Mouse (Mus musculus) lung, postnatal 25 days (tissue): ENCODE results near the gene Lypd3.
"Not testable (repeated sequence)": the region's sequence is repeated elsewhere in the genome, so short reads cannot be mapped to it uniquely, and the experiment has no call there.

Experiments
- DNase-seq: peaks from one replicate; pipeline ENCODE4 v3.0.0; 2022; ENCODE audit warnings: low spot score

The Lypd3 gene

GRCm38 (mm10) chr7:24612308-24612910 lies 23.9 kb upstream of the Lypd3 start:
- DNase-seq, result no peak

DNA sequence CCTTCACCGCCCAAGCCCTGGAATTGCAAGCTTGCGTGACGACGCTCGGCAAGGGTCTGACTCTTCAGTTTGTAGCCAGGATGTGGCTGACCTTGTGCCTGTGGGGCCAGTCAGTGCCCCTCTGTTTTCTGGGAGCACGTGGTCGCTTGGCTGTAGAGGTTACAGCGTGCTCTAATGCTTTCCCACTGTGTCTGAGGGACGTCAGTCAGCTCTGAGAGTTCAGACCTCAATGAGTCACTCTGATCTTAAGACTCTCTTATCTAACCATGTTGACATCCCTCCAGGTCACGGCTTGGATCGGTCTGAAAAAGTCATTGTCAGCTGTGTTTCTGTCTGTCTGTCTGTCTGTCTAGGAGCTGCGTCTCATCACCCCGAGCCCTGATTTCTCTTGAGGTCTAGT lies 21.5 kb upstream of the Lypd3 start:
- DNase-seq, result no peak

DNA sequence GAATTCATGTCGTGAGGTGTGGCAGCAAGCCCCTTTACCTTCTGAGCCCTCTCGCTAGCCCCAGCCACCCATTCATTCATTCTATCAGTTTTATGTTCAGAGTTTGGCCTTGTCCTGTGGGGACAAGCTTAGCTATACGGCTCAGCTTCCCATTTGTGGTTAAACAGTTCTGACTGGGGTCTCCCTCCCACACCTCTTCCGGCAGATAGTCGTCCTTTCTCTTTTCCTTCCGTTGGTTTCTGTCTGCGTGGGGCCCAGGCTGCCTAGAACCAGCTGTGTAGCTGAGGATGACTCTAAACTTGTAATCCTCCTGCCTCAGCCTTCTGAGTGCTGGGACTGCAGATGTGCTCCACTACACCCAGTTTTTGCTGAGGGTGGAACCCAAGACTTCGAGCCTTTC lies 18.6 kb upstream of the Lypd3 start:
- DNase-seq, result no peak

DNA sequence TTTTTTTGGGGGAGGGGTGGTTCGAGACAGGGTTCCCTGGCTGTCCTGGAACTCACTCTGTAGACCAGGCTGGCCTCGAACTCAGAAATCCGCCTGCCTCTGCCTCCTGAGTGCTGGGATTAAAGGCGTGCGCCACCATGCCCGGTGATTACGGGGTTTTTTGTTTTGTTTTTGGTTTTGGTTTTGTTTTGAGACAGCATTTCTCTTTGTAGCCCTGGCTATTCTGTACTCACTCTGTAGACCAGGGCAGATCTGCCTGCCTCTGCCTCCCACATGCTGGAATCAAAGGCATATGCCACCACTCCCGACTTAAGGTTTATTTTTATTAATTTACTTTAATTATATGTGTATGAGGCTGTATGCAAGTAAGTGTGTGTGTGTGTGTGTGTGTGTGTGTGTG lies 18.0 kb upstream of the Lypd3 start:
- DNase-seq, result not testable (repeated sequence)

DNA sequence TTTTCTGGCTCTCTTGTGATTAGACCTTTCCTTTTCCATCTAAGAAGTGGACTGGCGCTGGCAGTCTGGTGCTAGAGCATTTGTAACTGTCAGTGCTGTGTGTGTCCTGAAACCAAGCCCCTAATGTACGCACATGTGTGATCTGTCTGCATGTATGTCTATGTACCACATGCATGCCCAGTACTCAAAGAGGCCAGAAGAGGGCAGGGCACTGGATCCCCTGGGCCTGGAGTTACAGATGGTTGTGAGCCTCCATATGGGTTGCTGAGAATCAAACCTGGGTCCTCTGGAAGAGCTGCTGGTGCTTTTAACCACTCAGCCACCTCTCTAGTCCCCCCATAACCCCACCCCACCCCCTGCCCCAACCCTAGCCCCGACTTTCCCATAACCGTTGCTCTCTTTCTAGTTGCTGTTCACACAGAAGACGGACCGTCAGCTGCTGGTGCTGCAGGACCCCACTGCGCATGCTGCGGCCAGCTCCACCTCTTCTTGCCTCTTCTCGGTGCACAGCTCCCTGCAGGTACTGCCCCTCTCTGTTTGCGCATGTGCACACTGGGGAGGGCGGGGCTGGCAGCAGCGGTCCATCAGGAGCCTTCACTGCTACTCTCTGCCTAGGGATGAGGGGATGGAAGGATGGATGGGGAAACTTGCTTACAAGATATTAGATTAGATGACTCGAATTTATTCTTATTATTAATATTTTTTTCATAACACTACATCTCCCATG lies 16.5 kb upstream of the Lypd3 start:
- DNase-seq, result no peak

DNA sequence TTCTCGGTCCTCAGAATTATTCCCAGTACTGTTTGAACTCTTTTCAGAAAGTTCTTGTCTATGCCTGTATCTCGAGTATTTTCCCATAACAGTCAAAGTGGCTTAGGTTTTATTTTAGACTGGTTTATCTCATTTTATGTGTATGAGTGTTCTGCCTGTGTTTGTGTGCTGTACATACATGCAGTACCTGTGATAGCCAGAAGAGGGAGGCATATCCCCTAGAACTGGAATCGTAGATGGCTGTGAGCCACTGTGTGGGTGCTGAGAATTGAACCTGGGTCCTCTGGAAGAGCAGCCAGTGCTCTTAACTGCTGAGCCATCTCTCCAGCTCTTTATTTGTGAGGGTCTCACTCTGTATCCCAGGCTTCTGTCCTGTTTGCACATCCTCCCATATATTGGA lies 15.2 kb upstream of the Lypd3 start:
- no peak for DNase-seq

DNA sequence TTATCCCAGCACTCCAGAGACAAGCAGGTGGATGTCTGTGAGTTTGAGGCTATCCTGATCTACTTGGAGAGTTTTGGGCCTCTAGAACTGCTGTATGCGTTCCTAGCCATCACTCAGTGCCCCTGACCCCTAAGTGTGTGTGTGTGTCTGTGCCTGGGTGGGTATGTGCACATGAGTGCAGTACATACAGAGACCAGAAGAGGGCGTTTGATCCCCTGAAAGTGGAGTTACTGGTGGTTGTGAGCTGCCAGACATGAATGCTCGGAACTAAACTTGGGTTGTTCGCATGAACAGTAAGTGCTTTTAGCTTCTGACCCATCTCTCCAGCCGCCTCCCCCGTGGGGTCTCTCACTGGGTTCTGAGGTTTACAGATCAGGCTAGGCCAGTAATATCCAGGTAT lies 13.4 kb upstream of the Lypd3 start:
- no peak for DNase-seq

DNA sequence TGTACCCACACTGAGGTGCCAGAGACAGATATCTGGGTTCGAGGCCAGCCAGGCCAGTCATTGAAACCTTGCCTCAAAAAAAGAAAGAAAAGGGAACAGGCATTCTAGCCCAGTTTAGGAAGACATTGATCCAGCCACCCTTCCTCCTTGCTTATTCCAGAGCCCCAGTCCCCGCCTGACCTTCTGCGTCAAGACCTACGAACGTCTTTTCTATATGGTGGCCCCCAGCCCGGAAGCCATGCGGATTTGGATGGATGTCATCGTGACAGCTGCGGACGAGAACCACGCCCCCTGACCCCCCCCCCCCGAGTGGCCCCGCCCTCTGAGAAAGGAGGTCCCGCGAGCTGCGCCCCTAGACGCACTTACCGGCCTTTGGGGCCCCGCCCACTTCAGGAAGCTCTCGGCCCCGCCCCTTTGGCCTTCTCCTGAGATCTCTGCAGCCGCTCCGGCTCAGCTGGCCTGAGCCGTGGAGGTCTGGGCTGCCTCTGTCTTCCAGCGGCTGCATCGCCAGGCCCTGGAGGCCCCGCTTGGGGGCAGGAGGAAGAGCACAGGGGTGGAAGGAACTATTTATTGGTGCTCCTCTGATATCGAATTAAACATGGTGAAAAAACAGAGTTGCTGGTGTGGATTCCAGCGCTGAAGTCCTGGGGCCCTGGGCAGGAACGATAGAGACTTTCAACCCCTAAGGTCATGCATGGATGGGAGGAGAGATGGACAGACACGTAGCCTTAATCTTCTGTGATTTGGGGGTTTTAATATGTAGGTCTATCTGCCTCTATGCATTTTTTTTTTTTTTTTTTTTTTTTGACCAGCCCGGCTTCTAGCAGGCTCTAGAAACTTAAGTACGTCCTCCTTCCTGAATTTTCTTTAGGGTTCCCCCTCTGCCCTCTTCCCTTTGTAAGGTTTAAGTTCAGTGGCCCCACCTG lies 7.4 kb upstream of the Lypd3 start:
- DNase-seq, result peak; percentile 88

DNA sequence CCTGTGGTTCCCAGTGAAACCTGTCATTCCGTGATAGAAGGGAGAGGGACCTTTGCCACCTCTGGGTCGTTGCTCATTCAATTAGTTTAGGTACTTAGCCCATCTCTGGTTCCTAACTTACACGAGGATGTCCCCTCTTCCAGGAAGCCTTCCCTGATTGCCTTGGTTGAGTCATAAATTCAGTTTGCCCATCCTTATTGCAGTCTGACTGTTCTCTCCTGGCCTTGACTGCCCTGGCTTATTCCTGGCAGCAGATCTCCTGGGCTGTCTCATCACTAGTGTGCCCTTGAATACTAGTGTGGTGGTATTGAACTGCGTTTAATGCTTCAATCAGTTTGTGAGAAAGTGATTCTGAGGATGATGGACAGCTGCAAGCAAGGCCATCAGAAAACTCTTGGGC lies 6.7 kb upstream of the Lypd3 start:
- no peak for DNase-seq

- no peak for DNase-seq
Observed at GRCm38 (mm10) chr7:24630116-24630880, 6.1 kb upstream of the Lypd3 start.

- DNase-seq, result no peak
Observed at GRCm38 (mm10) chr7:24637046-24637445, 696 bp downstream of the Lypd3 start.

- no peak for DNase-seq
Observed at GRCm38 (mm10) chr7:24638026-24638856, 1.9 kb downstream of the Lypd3 start.

GRCm38 (mm10) chr7:24640450-24640849 lies 4.1 kb downstream of the Lypd3 start:
- no peak for DNase-seq

GRCm38 (mm10) chr7:24642491-24642890 lies 6.1 kb downstream of the Lypd3 start:
- DNase-seq, result peak; percentile 58

GRCm38 (mm10) chr7:24644492-24644891 lies 8.1 kb downstream of the Lypd3 start:
- DNase-seq, result no peak

- no peak for DNase-seq
Observed at GRCm38 (mm10) chr7:24644996-24645395, 8.6 kb downstream of the Lypd3 start.

- no peak for DNase-seq
Observed at GRCm38 (mm10) chr7:24646486-24646885, 10.1 kb downstream of the Lypd3 start.

- peak; percentile 50 for DNase-seq
Observed at GRCm38 (mm10) chr7:24653681-24654080, 17.3 kb downstream of the Lypd3 start.

GRCm38 (mm10) chr7:24659737-24660357 lies 23.5 kb downstream of the Lypd3 start:
- no peak for DNase-seq

- no peak for DNase-seq
Observed at GRCm38 (mm10) chr7:24661118-24661904, 25.0 kb downstream of the Lypd3 start.
